Mouse (Mus musculus) stomach, postnatal 0 days (tissue): Measurements from ENCODE around the gene Dnase1l2.

Experiments used
- CTCF ChIP-seq: IDR thresholded peaks from 2 replicates; pipeline ENCODE4 v1.5.1; 2016; ENCODE audit warnings: antibody characterized with exemption, low read depth, mild to moderate bottlenecking, moderate library complexity
- EP300 ChIP-seq: optimal IDR thresholded peaks from 2 replicates; pipeline ENCODE3; 2016; ENCODE audit warnings: antibody characterized with exemption

DNA sequence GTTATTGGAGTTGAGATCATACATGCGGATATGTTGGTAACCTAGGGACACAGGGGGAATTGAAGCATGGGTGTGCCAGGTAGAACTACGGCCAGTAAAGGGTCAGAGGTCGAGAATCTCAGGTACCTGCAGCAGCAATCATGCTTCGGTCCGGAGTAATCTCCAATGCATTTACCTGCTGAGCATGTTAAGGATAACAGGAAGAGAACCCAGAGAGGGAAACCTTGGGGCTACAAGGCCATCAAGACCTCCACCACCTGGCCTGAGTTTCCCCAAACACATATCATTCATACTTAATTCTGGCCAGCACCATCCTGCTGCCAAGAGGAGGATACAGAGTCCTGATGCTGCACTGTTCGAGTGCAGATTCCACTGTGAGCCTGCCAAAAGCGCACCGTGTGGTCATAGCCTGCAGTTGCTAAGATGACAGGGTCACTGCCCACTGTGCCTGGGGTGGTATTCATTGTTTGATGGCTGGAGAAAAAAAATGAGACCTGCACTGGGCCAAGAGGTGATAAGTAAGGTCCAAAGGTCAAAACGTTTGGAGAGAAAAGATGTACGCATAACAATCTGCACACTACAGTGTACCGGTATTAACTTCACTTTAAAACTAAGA is 35.2 kb upstream of the Dnase1l2 start:
- no peak for TF ChIP-seq EP300
- TF ChIP-seq CTCF, result no peak
